Mouse (Mus musculus): Measurements from ENCODE around the gene Gria1. TPM values are rescaled to one million over a fixed set of nuclear protein-coding genes. Genes with fewer than 3 reads are reported as not detected.

The Gria1 gene
- polyA plus RNA-seq, 1 experiment from 2014 or later = 0.63 TPM

DNA sequence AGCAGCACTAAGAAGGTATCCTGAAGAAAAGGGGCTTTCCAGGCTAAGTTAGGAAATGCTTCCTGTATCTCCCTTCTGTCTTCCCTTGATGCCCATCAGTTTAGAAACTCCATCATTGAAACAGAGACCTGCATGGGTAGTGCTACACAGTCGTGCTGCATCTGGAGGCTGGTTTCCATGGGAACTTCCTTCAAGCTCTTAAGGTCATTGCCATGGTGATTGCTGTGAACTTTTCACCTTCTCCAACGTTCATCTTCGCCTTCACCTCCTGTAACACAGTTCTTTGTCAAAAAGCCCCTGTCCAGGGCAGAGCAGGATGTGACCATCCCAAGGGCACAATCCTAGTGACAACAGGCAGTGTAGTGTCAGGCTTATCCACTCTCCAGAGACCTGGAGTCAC lies 228.6 kb downstream of the Gria1 start:
- WGBS = 20% methylated on average over 3 of the region's 3 CpGs
- TF ChIP-seq EP300 (optimal IDR thresholded peaks at IDR 0.05) (no peak), CTCF (IDR thresholded peaks at IDR 0.05; ENCODE audit: low read depth) (no peak)
- no peak for ATAC-seq (ENCODE audit: low FRiP score, low TSS enrichment)
- no peaks in the 10 kb centered on the region for H3K27me3 ChIP-seq (ENCODE audit: control insufficient read depth, insufficient read depth, low read length)
- no peak overlapping the region for H3K4me2 ChIP-seq (replicated peaks; ENCODE audit: low read depth)
- H3K9me3 ChIP-seq (ENCODE audit: control insufficient read depth, low read length) = no peaks in the 10 kb centered on the region
- no peaks in the 10 kb centered on the region for H3K36me3 ChIP-seq (ENCODE audit: control insufficient read depth, insufficient read depth, low read length)
- DNase-seq (ENCODE audit: low spot score) = no peak
- no peak overlapping the region for H3K4me3 ChIP-seq (ENCODE audit: low read depth, low read length)
- no peak overlapping the region for H3K27ac ChIP-seq (replicated peaks)
- no peak overlapping the region for H3K9ac ChIP-seq (ENCODE audit: low read length)
- H3K4me1 ChIP-seq (replicated peaks; ENCODE audit: control insufficient read depth, insufficient read depth) = no peaks in the 10 kb centered on the region

DNA sequence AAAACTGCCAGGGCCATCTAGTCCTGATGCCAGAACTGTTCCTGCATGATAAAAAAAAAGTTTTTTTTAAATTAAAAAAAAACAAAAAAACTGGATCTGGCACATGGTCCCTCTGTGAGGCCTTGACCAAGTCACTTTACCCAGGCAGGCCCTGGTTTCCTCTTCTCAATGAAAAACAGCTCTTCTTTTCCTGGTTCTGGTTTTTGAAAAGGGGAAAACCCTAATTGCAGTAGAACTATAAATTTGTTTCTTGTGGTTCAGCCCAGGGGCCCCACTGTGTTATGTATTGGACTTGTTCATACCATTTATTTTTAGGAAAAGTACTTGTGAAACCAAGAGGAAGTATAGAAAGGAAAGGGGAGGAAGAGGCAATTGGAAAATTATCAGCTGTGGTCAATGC lies 232.6 kb downstream of the Gria1 start:
- Histone ChIP-seq H3K4me2 (replicated peaks; ENCODE audit: low read depth) (no peak overlapping the region), H3K9me3 (ENCODE audit: control insufficient read depth, low read length) (no peaks in the 10 kb centered on the region), H3K4me3 (ENCODE audit: low read depth, low read length) (no peak overlapping the region), H3K27me3 (ENCODE audit: control insufficient read depth, insufficient read depth, low read length) (no peaks in the 10 kb centered on the region), H3K4me1 (replicated peaks; ENCODE audit: control insufficient read depth, insufficient read depth) (no peaks in the 10 kb centered on the region), H3K36me3 (ENCODE audit: control insufficient read depth, insufficient read depth, low read length) (no peaks in the 10 kb centered on the region), H3K27ac (replicated peaks) (no peak overlapping the region), H3K9ac (ENCODE audit: low read length) (no peak overlapping the region)
- no peak for DNase-seq (ENCODE audit: low spot score)
- no peak for ATAC-seq (ENCODE audit: low FRiP score, low TSS enrichment)
- TF ChIP-seq EP300 (optimal IDR thresholded peaks at IDR 0.05) (no peak), CTCF (IDR thresholded peaks at IDR 0.05; ENCODE audit: low read depth) (no peak)

DNA sequence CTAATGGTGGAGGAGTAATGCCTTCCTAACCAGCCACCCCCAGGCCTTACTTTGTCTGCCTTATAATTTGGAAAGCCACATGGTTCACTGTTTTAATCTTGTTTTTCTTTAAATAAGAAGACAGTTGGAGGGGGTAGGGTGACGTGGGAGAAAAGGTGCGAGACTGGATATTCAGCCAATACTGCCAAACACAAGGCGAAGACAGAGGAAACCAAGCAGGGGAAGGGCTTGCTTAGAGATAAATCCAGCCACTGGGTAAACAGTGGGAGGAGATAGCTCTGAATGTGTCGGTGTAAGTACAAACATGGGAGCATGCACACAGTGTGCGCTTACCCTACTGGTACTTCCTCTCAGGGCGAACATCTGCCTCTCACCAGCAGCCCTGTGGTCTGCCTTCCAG lies 233.4 kb downstream of the Gria1 start:
- H3K9me3 ChIP-seq (ENCODE audit: control insufficient read depth, low read length) = no peaks in the 10 kb centered on the region
- H3K4me2 ChIP-seq (replicated peaks; ENCODE audit: low read depth) = no peak overlapping the region
- DNase-seq (ENCODE audit: low spot score) (no peak), ATAC-seq (ENCODE audit: low FRiP score, low TSS enrichment) (no peak)
- no peaks in the 10 kb centered on the region for H3K4me1 ChIP-seq (replicated peaks; ENCODE audit: control insufficient read depth, insufficient read depth)
- H3K36me3 ChIP-seq (ENCODE audit: control insufficient read depth, insufficient read depth, low read length) = no peaks in the 10 kb centered on the region
- no peak overlapping the region for H3K4me3 ChIP-seq (ENCODE audit: low read depth, low read length)
- no peak overlapping the region for H3K9ac ChIP-seq (ENCODE audit: low read length)
- 41% methylated on average over 6 of the region's 6 CpGs for WGBS
- H3K27me3 ChIP-seq (ENCODE audit: control insufficient read depth, insufficient read depth, low read length) = no peaks in the 10 kb centered on the region
- no peak for TF ChIP-seq CTCF (IDR thresholded peaks at IDR 0.05; ENCODE audit: low read depth)
- no peak for TF ChIP-seq EP300 (optimal IDR thresholded peaks at IDR 0.05)
- no peak overlapping the region for H3K27ac ChIP-seq (replicated peaks)

DNA sequence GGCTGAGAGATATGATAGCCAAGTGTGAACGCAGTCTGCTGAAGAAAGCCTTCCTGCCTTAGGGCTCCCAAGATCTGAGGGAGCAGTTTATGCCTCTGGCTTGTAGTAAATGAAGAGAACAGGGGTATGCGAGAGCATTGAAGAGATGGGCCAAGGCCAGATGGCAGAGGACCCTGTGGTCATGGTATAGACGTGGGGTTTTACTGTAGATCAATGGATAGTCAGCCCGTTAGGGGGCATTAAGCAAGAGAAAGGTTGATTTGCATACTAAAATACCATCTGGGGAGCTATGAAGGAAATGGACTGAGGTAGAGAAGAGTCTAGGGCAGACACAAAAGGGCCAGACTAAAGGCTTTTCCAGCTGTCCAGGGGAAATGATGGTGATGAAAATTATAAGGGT lies 237.7 kb downstream of the Gria1 start:
- no peak overlapping the region for H3K4me3 ChIP-seq (ENCODE audit: low read depth, low read length)
- no peaks in the 10 kb centered on the region for H3K27me3 ChIP-seq (ENCODE audit: control insufficient read depth, insufficient read depth, low read length)
- H3K9me3 ChIP-seq (ENCODE audit: control insufficient read depth, low read length) = no peaks in the 10 kb centered on the region
- TF ChIP-seq CTCF (IDR thresholded peaks at IDR 0.05; ENCODE audit: low read depth) = no peak
- no peak for TF ChIP-seq EP300 (optimal IDR thresholded peaks at IDR 0.05)
- no peak overlapping the region for H3K27ac ChIP-seq (replicated peaks)
- no peak overlapping the region for H3K4me2 ChIP-seq (replicated peaks; ENCODE audit: low read depth)
- H3K9ac ChIP-seq (ENCODE audit: low read length) = no peak overlapping the region
- 91% methylated on average over 4 of the region's 4 CpGs for WGBS
- H3K36me3 ChIP-seq (ENCODE audit: control insufficient read depth, insufficient read depth, low read length) = no peaks in the 10 kb centered on the region
- DNase-seq (ENCODE audit: low spot score) = no peak
- ATAC-seq (ENCODE audit: low FRiP score, low TSS enrichment) = no peak
- H3K4me1 ChIP-seq (replicated peaks; ENCODE audit: control insufficient read depth, insufficient read depth) = no peaks in the 10 kb centered on the region

DNA sequence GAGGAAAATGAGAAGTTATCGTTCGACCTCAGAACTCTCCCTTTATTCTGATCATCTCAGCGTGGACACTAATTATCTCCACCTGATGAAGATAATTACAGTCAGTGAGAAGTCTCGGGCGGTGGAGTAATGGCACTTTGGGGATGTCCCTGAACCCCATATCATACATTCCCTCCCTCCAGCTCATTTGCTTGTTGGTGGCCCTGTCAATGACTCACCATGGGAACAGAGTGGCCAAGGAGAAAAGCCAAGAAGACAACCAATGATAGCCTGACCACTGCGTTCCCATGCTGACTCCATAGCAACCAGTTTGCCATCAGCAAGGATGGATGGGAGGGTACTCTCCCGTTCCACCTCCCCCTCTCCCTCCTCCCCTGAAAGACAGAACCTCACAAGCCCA lies 238.9 kb downstream of the Gria1 start:
- TF ChIP-seq EP300 (optimal IDR thresholded peaks at IDR 0.05) (no peak), CTCF (IDR thresholded peaks at IDR 0.05; ENCODE audit: low read depth) (no peak)
- no peaks in the 10 kb centered on the region for H3K36me3 ChIP-seq (ENCODE audit: control insufficient read depth, insufficient read depth, low read length)
- no peak overlapping the region for H3K9ac ChIP-seq (ENCODE audit: low read length)
- H3K9me3 ChIP-seq (ENCODE audit: control insufficient read depth, low read length) = no peaks in the 10 kb centered on the region
- H3K27me3 ChIP-seq (ENCODE audit: control insufficient read depth, insufficient read depth, low read length) = no peaks in the 10 kb centered on the region
- H3K4me3 ChIP-seq (ENCODE audit: low read depth, low read length) = no peak overlapping the region
- H3K27ac ChIP-seq (replicated peaks) = no peak overlapping the region
- ATAC-seq (ENCODE audit: low FRiP score, low TSS enrichment) (no peak), DNase-seq (ENCODE audit: low spot score) (no peak)
- H3K4me1 ChIP-seq (replicated peaks; ENCODE audit: control insufficient read depth, insufficient read depth) = no peaks in the 10 kb centered on the region
- H3K4me2 ChIP-seq (replicated peaks; ENCODE audit: low read depth) = no peak overlapping the region
- 78% methylated on average over 7 of the region's 7 CpGs for WGBS

DNA sequence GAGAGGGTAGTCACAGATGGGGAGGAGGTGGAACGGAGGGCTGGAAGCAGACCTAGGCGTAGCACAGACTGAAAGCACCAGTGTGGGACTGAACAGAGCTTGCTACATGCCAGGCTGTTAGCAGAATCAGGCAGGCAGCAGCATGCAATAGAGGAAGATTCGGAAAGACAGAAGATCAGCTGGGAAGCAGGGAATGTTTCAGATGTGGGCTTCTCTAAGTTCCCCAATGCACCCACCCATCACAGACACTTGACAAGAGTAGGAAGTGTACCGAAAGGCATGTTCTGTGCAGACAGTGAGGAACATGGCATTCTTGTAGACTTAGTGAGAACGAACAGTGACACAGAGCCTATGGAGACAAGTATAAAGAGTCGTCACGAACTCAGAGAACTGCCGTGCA lies 260.5 kb downstream of the Gria1 start:
- no peak overlapping the region for H3K27ac ChIP-seq (replicated peaks)
- H3K9me3 ChIP-seq (ENCODE audit: control insufficient read depth, low read length) = no peaks in the 10 kb centered on the region
- DNase-seq (ENCODE audit: low spot score) (no peak), ATAC-seq (ENCODE audit: low FRiP score, low TSS enrichment) (no peak)
- no peak overlapping the region for H3K9ac ChIP-seq (ENCODE audit: low read length)
- H3K4me1 ChIP-seq (replicated peaks; ENCODE audit: control insufficient read depth, insufficient read depth) = no peaks in the 10 kb centered on the region
- no peaks in the 10 kb centered on the region for H3K27me3 ChIP-seq (ENCODE audit: control insufficient read depth, insufficient read depth, low read length)
- no peak for TF ChIP-seq CTCF (IDR thresholded peaks at IDR 0.05; ENCODE audit: low read depth)
- TF ChIP-seq EP300 (optimal IDR thresholded peaks at IDR 0.05) = no peak
- 80% methylated on average over 8 of the region's 8 CpGs for WGBS
- no peak overlapping the region for H3K4me2 ChIP-seq (replicated peaks; ENCODE audit: low read depth)
- H3K4me3 ChIP-seq (ENCODE audit: low read depth, low read length) = no peak overlapping the region
- no peaks in the 10 kb centered on the region for H3K36me3 ChIP-seq (ENCODE audit: control insufficient read depth, insufficient read depth, low read length)

Data from stomach, postnatal 0 days (tissue).